Mouse (Mus musculus): ENCODE data around the gene Usp46.

Usp46 gene

DNA sequence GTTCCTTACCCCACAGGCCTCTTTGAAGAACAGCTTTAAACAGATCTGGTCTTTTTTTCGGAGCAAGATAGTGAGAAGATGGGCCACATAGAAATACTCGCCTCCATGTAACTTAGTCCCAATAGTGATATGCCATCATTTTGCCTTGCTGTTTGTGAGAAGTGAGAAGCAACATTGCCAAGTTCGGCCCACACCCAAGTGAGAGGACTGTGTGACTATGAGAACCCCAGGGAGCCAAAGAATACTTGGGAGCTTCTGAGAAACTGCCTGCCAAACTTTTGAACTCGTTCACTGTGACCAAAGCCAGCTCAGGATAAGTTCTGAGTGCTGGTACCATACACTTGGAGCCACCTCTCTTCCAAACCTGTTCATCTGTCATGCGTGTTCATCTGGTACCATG, 110.1 kb downstream of the Usp46 start:
- ATAC-seq (ENCODE audit: low TSS enrichment): peak; percentile 24; the same call in 1 of the 2 replicates

DNA sequence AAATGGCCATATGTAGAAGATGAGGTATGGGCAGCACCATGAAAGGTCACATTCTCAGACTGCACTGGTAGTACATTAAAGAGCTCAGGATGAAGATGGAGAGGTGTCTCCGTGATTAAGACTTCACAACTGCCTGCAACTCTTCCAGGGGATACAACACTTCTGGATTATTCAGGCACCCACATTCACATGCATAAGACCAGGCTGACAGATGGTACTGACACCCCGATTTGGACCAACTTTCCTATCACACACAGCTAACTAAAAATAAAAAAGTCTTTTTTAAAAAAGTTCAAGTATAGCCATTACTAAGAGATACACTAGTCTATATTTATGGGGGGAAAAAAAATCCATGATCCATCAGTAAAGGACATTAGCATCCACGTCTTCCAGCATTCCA, 112.5 kb downstream of the Usp46 start:
- ATAC-seq (ENCODE audit: low TSS enrichment): peak; percentile 19; the same call in 1 of the 2 replicates

DNA sequence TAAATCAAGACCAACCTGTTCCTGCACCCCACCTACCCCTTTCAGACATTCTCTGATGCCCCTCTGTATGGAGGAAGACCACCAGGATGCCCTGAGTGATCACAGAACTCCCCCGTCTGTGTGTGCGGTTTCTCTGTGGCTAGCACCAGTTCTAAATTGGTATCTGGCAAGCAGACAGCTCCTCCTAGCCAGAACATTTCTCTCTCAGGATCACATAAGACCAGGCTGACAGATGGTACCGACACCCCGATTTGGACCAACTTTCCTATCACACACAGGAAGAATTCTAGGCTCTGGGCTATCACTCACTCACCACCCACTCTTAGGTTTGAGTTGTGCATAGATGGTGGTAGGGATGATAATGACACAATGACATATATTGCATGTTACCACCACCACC, 113.2 kb downstream of the Usp46 start:
- peak; percentile 87 for ATAC-seq (ENCODE audit: low TSS enrichment)

DNA sequence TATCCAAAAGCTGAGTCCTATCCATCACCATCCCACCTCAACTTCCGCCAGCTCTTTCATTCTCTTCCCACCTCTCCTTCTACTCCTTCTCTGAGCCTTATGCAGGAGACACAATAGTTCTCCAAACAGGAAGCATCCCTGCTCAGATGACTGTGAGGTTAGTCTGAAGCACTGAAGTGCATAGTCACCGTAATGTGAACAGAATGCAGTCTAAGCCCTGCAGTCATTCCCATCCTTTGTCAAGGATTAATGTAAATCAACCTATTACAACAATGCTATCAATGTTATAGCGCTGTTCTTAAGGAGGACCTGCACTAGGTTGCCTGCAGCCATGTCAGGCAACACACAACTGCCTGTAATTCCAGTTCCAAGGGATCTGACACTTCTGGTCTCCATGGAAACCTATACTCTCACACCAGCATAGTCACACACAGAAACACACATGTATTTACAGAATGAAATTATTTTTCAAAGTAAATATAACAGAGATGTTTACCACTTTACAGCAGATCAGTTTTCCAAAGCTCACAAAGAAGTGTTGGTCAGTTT, 115.1 kb downstream of the Usp46 start:
- no peak for ATAC-seq (ENCODE audit: low TSS enrichment)

DNA sequence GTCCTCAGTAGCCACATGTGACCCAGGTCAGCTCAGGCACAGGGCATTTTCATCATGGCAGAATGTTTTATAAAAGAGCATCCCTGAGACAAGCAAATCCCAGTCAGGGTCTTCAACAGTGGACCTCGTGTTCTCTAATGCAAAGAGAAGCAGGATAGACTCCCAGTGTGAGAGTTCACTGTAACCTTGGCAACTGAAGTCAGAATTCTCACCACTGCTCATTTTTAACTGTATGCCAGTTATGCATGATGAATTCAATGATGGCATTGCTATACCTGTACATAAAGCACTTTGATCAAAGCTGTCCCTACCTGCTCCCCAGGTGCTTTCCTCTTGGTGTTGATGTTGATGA, 116.6 kb downstream of the Usp46 start:
- ATAC-seq (ENCODE audit: low TSS enrichment): no peak

DNA sequence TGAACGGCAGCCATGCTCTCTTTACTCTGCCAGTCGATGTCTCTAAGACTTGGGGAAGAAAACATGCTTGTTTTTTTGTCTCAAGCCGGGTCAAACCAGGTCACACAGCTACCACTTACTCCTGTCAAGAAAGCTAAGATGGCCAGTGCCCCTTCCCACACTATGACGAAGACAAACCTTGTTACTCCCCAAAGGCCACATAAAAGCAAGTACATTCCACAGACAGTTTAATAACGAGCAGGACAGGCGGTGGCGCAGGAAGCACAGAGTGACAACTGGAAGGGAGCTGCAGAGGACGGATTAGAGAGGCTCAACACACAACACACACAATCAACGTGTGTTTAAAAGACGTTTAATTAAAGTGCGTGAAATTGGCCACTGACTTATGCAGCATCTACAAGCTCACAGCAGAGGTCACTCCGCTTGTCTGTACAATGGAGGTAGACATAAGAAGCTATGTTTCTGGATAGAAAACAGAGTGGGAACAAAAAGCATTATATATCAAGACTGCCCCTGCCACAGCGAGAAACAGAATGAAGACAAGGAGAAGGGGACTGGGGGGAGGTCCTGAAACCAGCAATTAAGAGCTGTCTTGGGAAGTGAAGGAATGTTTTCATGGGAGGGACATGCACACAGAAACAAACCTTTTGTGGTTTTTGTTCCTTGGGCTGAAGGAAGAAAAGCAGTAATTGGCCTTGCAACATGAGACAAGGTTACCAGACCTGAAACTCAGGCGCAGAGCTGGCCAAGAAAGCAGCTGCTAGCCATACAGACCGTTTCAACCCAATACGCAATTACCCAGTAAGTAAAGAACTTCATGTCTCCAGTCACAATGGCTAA, 117.2 kb downstream of the Usp46 start:
- ATAC-seq (ENCODE audit: low TSS enrichment): peak; percentile 41; the same call in 1 of the 2 replicates
